Mouse (Mus musculus): Measurements from ENCODE around the gene Inhbe.

- TF ChIP-seq EP300 (IDR thresholded peaks at IDR 0.05; ENCODE audit: low read depth), result no peak
- TF ChIP-seq CTCF (IDR thresholded peaks at IDR 0.05; ENCODE audit: low read depth), result no peak
These were observed 4.4 kb downstream of the Inhbe start for GRCm38 (mm10) chr10:127349810-127350209.

Data from heart, postnatal 0 days (tissue).